Comparison of ENCODE assay signal across 13 mouse cellular contexts in genomic region chr8:10155075-10155474, GRCm38 (mm10). TPM values are rescaled to one million over a fixed set of nuclear protein-coding genes. Genes with fewer than 3 reads are reported as not detected.
DNase-seq lines count a peak whose midpoint lies in the region; ATAC-seq lines count a peak whose summit lies in the region.
"Had no signal": no experiment of that assay in that cellular context is flagged by ENCODE, and none has a peak within 500 bp of the region (broad histone marks: within the 10 kb centered on the region; RNA-seq: fewer than 3 reads in every experiment).

No protein-coding gene starts in this region.

- peak overlapping the region; percentile 54; the same call in 1 of the 2 replicates for H3K9ac ChIP-seq in hindbrain, embryonic 12.5 days
- no peak overlapping the region; the same call in 1 of the 2 replicates for H3K9ac ChIP-seq in midbrain, embryonic 14.5 days (replicated peaks; ENCODE audit: low read length)
- H3K9ac ChIP-seq in stomach, embryonic 15.5 days: no peak overlapping the region
- H3K9ac ChIP-seq: liver, embryonic 14.5 days had no signal

- H3K4me2 ChIP-seq in hindbrain, embryonic 12.5 days (replicated peaks): peak overlapping the region; percentile 55
- H3K4me2 ChIP-seq in midbrain, embryonic 14.5 days (ENCODE audit: low read length): peak overlapping the region; percentile 60
- 0 out of 2 replicates have a peak overlapping the region, but pooled peaks have one; percentile 77 for H3K4me2 ChIP-seq in stomach, embryonic 15.5 days

- H3K9me3 ChIP-seq in hindbrain, embryonic 12.5 days (replicated peaks): 0 out of 2 replicates have a peak, but pooled peaks cover 3% of the 10 kb centered on the region
- H3K9me3 ChIP-seq in midbrain, embryonic 14.5 days (ENCODE audit: control insufficient read depth, low read length): no peaks in the 10 kb centered on the region
- no peaks in the 10 kb centered on the region for H3K9me3 ChIP-seq in stomach, embryonic 15.5 days
- H3K9me3 ChIP-seq in heart, embryonic 10.5 days: no peaks in the 10 kb centered on the region

- intact Hi-C loops in left cerebral cortex, postnatal 4 days (cut with DNase I): loop anchor here (10.0 kb wide), 1 partner anchor 180 kb away; the partner anchor contains the start of genes Abhd13 and Lig4
- intact Hi-C loops in left cerebral cortex, postnatal 14 days (cut with DNase I): no loop called here

- H3K4me3 ChIP-seq in hindbrain, embryonic 12.5 days: peak overlapping the region; percentile 47
- H3K4me3 ChIP-seq in midbrain, embryonic 14.5 days (replicated peaks; ENCODE audit: low read depth, low read length): peak overlapping the region; percentile 63
- H3K4me3 ChIP-seq in stomach, embryonic 15.5 days (replicated peaks): peak overlapping the region; percentile 49
- no peak overlapping the region for H3K4me3 ChIP-seq in heart, embryonic 10.5 days

- DNase-seq in left cerebral cortex, postnatal 4 days: peak; percentile 44
- no peak for DNase-seq in left cerebral cortex, postnatal 14 days (ENCODE audit: low spot score in 2 of 2)
- no peak for DNase-seq in midbrain, embryonic 14.5 days
- no peak for DNase-seq in ovary, postnatal 36 days (ENCODE audit: low spot score)
- no peak for DNase-seq in heart, embryonic 10.5 days (ENCODE audit: low spot score)
- DNase-seq in kidney, postnatal 14 days: no peak
- DNase-seq: adrenal gland, postnatal 25 days; kidney, postnatal 25 days had no signal

- no peak overlapping the region for H3K27ac ChIP-seq in hindbrain, embryonic 12.5 days
- no peak overlapping the region for H3K27ac ChIP-seq in midbrain, embryonic 14.5 days (replicated peaks; ENCODE audit: low read depth, low read length)
- no peak overlapping the region for H3K27ac ChIP-seq in stomach, embryonic 15.5 days
- no peak overlapping the region for H3K27ac ChIP-seq in heart, embryonic 10.5 days
- H3K27ac ChIP-seq: liver, embryonic 14.5 days had no signal

- 96% methylated on average over 16 of the region's 16 CpGs for WGBS in hindbrain, embryonic 12.5 days
- 94% methylated on average over 16 of the region's 16 CpGs for WGBS in midbrain, embryonic 14.5 days
- 89% methylated on average over 16 of the region's 16 CpGs for WGBS in stomach, embryonic 15.5 days
- 95% methylated on average over 16 of the region's 16 CpGs for WGBS in heart, embryonic 10.5 days

- H3K4me1 ChIP-seq in hindbrain, embryonic 12.5 days: peaks cover 26% of the 10 kb centered on the region
- peaks cover 6% of the 10 kb centered on the region; the same call in 1 of the 2 replicates for H3K4me1 ChIP-seq in midbrain, embryonic 14.5 days (ENCODE audit: control insufficient read depth, insufficient read depth, low read length)
- no peaks in the 10 kb centered on the region for H3K4me1 ChIP-seq in stomach, embryonic 15.5 days
- peaks cover 12% of the 10 kb centered on the region; the same call in 1 of the 2 replicates for H3K4me1 ChIP-seq in heart, embryonic 10.5 days

- no peak for ATAC-seq in hindbrain, embryonic 12.5 days (ENCODE audit: low FRiP score)
- no peak for ATAC-seq in midbrain, embryonic 14.5 days (ENCODE audit: low FRiP score, low TSS enrichment)
- ATAC-seq in stomach, embryonic 15.5 days (ENCODE audit: insufficient read depth, low FRiP score, low read depth): no peak
- ATAC-seq: intestine, embryonic 16.5 days had no signal

- H3K27me3 ChIP-seq in hindbrain, embryonic 12.5 days: peaks cover 26% of the 10 kb centered on the region
- 0 out of 2 replicates have a peak, but pooled peaks cover 5% of the 10 kb centered on the region for H3K27me3 ChIP-seq in midbrain, embryonic 14.5 days (ENCODE audit: control insufficient read depth, insufficient read depth, low read length)
- peaks cover 5% of the 10 kb centered on the region; the same call in 1 of the 2 replicates for H3K27me3 ChIP-seq in stomach, embryonic 15.5 days (replicated peaks)
- peaks cover 53% of the 10 kb centered on the region for H3K27me3 ChIP-seq in heart, embryonic 10.5 days (ENCODE audit: insufficient read depth, poor library complexity, severe bottlenecking)

- H3K36me3 ChIP-seq in hindbrain, embryonic 12.5 days: no peaks in the 10 kb centered on the region
- no peaks in the 10 kb centered on the region for H3K36me3 ChIP-seq in midbrain, embryonic 14.5 days (ENCODE audit: control insufficient read depth, insufficient read depth, low read length)
- H3K36me3 ChIP-seq in stomach, embryonic 15.5 days: no peaks in the 10 kb centered on the region
- H3K36me3 ChIP-seq in heart, embryonic 10.5 days: no peaks in the 10 kb centered on the region

RNA-seq across cellular contexts. Expression of gene Myo16, which starts 1.4 kb away (rescaled TPM):
- total RNA-seq in left cerebral cortex, postnatal 4 days (2021): 100 to 1,000 TPM; 117 to 126 TPM
- total RNA-seq in left cerebral cortex, postnatal 14 days (2021): 10 to 100 TPM; 59.3 to 64.5 TPM
- polyA plus RNA-seq in hindbrain, embryonic 12.5 days (2016; fragmentation: Nextera tagmentation; extraction: Ambion mirVana): 3.7 and 4.3 TPM in 2 replicates
- polyA plus RNA-seq in midbrain, embryonic 14.5 days (2014; fragmentation: Nextera tagmentation; extraction: Ambion mirVana): 6.1 and 7.9 TPM in 2 replicates
- 2.3 TPM in 2 replicates for polyA plus RNA-seq in stomach, embryonic 15.5 days (2015; fragmentation: Nextera tagmentation; extraction: Ambion mirVana)
- 2.2 and 4.6 TPM in 2 replicates for polyA plus RNA-seq in heart, embryonic 10.5 days (2016; fragmentation: Nextera tagmentation; extraction: Ambion mirVana)
- total RNA-seq: adrenal gland, postnatal 25 days had no signal
- polyA plus RNA-seq: heart, postnatal 0 days had no signal
